Mouse (Mus musculus): ENCODE measurements around the gene Gcn1l1. TPM values are rescaled to one million over a fixed set of nuclear protein-coding genes. Genes with fewer than 3 reads are reported as not detected.
A peak's percentile ranks its signal among the peaks of the same experiment; 100 is the strongest.
"Not testable (repeated sequence)": the region's sequence is repeated elsewhere in the genome, so short reads cannot be mapped to it uniquely, and the experiment has no call there.

The Gcn1l1 gene
- 46.1 and 48.2 TPM in 2 replicates for polyA plus RNA-seq (2015; fragmentation: Nextera tagmentation; extraction: Ambion mirVana)

- Histone ChIP-seq H3K4me2 (replicated peaks) (peak within 1 kb of the TSS; percentile 87), H3K27ac (peak within 1 kb of the TSS; percentile 69), H3K27me3 (no peaks in the 10 kb centered on the region), H3K36me3 (peaks cover 44% of the 10 kb centered on the region), H3K9ac (peak within 1 kb of the TSS; percentile 94), H3K9me3 (no peaks in the 10 kb centered on the region), H3K4me3 (peak within 1 kb of the TSS; percentile 98), H3K4me1 (peaks cover 57% of the 10 kb centered on the region)
- 2% methylated on average over 52 of the region's 55 CpGs for WGBS
- peak; percentile 91 for ATAC-seq (ENCODE audit: low FRiP score, low read depth)
Measured at GRCm38 (mm10) chr5:115564737-115565393, at the start of gene Gcn1l1. Gene Gcn1l1 (plus strand): TSS chr5:115565254.

GRCm38 (mm10) chr5:115516081-115516907 is 48.8 kb upstream of the Gcn1l1 start:
- no peak overlapping the region for H3K4me3 ChIP-seq
- ATAC-seq (ENCODE audit: low FRiP score, low read depth): no peak
- H3K9me3 ChIP-seq: no peaks in the 10 kb centered on the region
- H3K27ac ChIP-seq: peak overlapping the region; percentile 44; the same call in 1 of the 2 replicates
- H3K4me2 ChIP-seq (replicated peaks): no peak overlapping the region
- no peak overlapping the region for H3K9ac ChIP-seq
- H3K36me3 ChIP-seq: peaks cover 39% of the 10 kb centered on the region
- no peaks in the 10 kb centered on the region for H3K27me3 ChIP-seq
- WGBS: 87% methylated on average over 32 of the region's 32 CpGs
- peaks cover 50% of the 10 kb centered on the region for H3K4me1 ChIP-seq

- Histone ChIP-seq H3K4me1 (peaks cover 51% of the 10 kb centered on the region), H3K9me3 (no peaks in the 10 kb centered on the region), H3K4me2 (replicated peaks) (no peak overlapping the region), H3K27me3 (no peaks in the 10 kb centered on the region), H3K9ac (no peak overlapping the region), H3K36me3 (peaks cover 39% of the 10 kb centered on the region), H3K27ac (no peak overlapping the region; the same call in 1 of the 2 replicates), H3K4me3 (no peak overlapping the region)
- ATAC-seq (ENCODE audit: low FRiP score, low read depth): no peak
- WGBS: 89% methylated on average over 7 of the region's 7 CpGs
Measured at GRCm38 (mm10) chr5:115516908-115517307, 48.1 kb upstream of the Gcn1l1 start.

GRCm38 (mm10) chr5:115517501-115517900 is 47.6 kb upstream of the Gcn1l1 start:
- Histone ChIP-seq H3K4me3 (no peak overlapping the region), H3K9me3 (no peaks in the 10 kb centered on the region), H3K9ac (no peak overlapping the region), H3K27ac (no peak overlapping the region), H3K36me3 (peaks cover 36% of the 10 kb centered on the region), H3K27me3 (no peaks in the 10 kb centered on the region), H3K4me2 (replicated peaks) (no peak overlapping the region), H3K4me1 (peaks cover 54% of the 10 kb centered on the region)
- no peak for ATAC-seq (ENCODE audit: low FRiP score, low read depth)
- WGBS: 89% methylated on average over 9 of the region's 9 CpGs

GRCm38 (mm10) chr5:115518214-115518613 is 46.8 kb upstream of the Gcn1l1 start:
- not testable (repeated sequence) for H3K9ac ChIP-seq; ATAC-seq (ENCODE audit: low FRiP score, low read depth); H3K4me2 ChIP-seq (replicated peaks); H3K4me3 ChIP-seq; H3K27me3 ChIP-seq; H3K27ac ChIP-seq; H3K9me3 ChIP-seq
- H3K4me1 ChIP-seq: peaks cover 59% of the 10 kb centered on the region
- 97% methylated on average over 8 of the region's 8 CpGs for WGBS
- peaks cover 31% of the 10 kb centered on the region for H3K36me3 ChIP-seq

- 67% methylated on average over 21 of the region's 21 CpGs for WGBS
- peaks cover 29% of the 10 kb centered on the region for H3K36me3 ChIP-seq
- H3K9me3 ChIP-seq: no peaks in the 10 kb centered on the region
- ATAC-seq (ENCODE audit: low FRiP score, low read depth): no peak
- no peak overlapping the region for H3K4me3 ChIP-seq
- H3K4me2 ChIP-seq (replicated peaks): no peak overlapping the region
- no peak overlapping the region for H3K9ac ChIP-seq
- H3K27me3 ChIP-seq: no peaks in the 10 kb centered on the region
- H3K4me1 ChIP-seq: peaks cover 59% of the 10 kb centered on the region
- H3K27ac ChIP-seq: peak overlapping the region; percentile 48; the same call in 1 of the 2 replicates
Measured at GRCm38 (mm10) chr5:115520325-115520869, 44.7 kb upstream of the Gcn1l1 start.

- H3K9me3 ChIP-seq: no peaks in the 10 kb centered on the region
- H3K4me3 ChIP-seq: no peak overlapping the region
- no peak for ATAC-seq (ENCODE audit: low FRiP score, low read depth)
- H3K4me1 ChIP-seq: peaks cover 62% of the 10 kb centered on the region
- H3K27me3 ChIP-seq: no peaks in the 10 kb centered on the region
- H3K4me2 ChIP-seq (replicated peaks): 0 out of 2 replicates have a peak overlapping the region, but pooled peaks have one; percentile 14
- peaks cover 25% of the 10 kb centered on the region; the same call in 1 of the 2 replicates for H3K36me3 ChIP-seq
- 47% methylated on average over 20 of the region's 21 CpGs for WGBS
- H3K27ac ChIP-seq: peak overlapping the region; percentile 84
- no peak overlapping the region for H3K9ac ChIP-seq
Measured at GRCm38 (mm10) chr5:115521553-115522461, 43.2 kb upstream of the Gcn1l1 start.

GRCm38 (mm10) chr5:115522531-115522930 is 42.5 kb upstream of the Gcn1l1 start:
- ATAC-seq (ENCODE audit: low FRiP score, low read depth): no peak
- Histone ChIP-seq H3K4me1 (peaks cover 63% of the 10 kb centered on the region), H3K4me3 (no peak overlapping the region), H3K27me3 (no peaks in the 10 kb centered on the region), H3K27ac (peak overlapping the region; percentile 84), H3K4me2 (replicated peaks) (0 out of 2 replicates have a peak overlapping the region, but pooled peaks have one; percentile 14), H3K9me3 (no peaks in the 10 kb centered on the region), H3K36me3 (peaks cover 21% of the 10 kb centered on the region; the same call in 1 of the 2 replicates), H3K9ac (no peak overlapping the region)
- WGBS: 67% methylated on average over 4 of the region's 4 CpGs

GRCm38 (mm10) chr5:115522981-115523499 is 42.0 kb upstream of the Gcn1l1 start:
- Histone ChIP-seq H3K27me3 (no peaks in the 10 kb centered on the region), H3K36me3 (peaks cover 19% of the 10 kb centered on the region; the same call in 1 of the 2 replicates), H3K27ac (peak overlapping the region; percentile 84), H3K9ac (peak overlapping the region; percentile 19; the same call in 1 of the 2 replicates), H3K4me3 (no peak overlapping the region), H3K4me2 (replicated peaks) (no peak overlapping the region), H3K9me3 (no peaks in the 10 kb centered on the region), H3K4me1 (peaks cover 63% of the 10 kb centered on the region)
- no peak for ATAC-seq (ENCODE audit: low FRiP score, low read depth)
- 69% methylated on average over 15 of the region's 15 CpGs for WGBS

GRCm38 (mm10) chr5:115523971-115524370 is 41.1 kb upstream of the Gcn1l1 start:
- peak overlapping the region; percentile 45; the same call in 1 of the 2 replicates for H3K9ac ChIP-seq

GRCm38 (mm10) chr5:115524471-115524870 is 40.6 kb upstream of the Gcn1l1 start:
- no peaks in the 10 kb centered on the region for H3K27me3 ChIP-seq
- H3K4me3 ChIP-seq: peak overlapping the region; percentile 20
- H3K4me2 ChIP-seq (replicated peaks): peak overlapping the region; percentile 56
- WGBS: 44% methylated on average over 12 of the region's 12 CpGs
- 0 out of 2 replicates have a peak, but pooled peaks cover 8% of the 10 kb centered on the region for H3K36me3 ChIP-seq
- peak; percentile 37 for ATAC-seq (ENCODE audit: low FRiP score, low read depth)
- peaks cover 72% of the 10 kb centered on the region for H3K4me1 ChIP-seq
- peak overlapping the region; percentile 79 for H3K27ac ChIP-seq
- H3K9me3 ChIP-seq: no peaks in the 10 kb centered on the region
- H3K9ac ChIP-seq: peak overlapping the region; percentile 45; the same call in 1 of the 2 replicates

More at GRCm38 (mm10) chr5:115523971-115524370, 41.1 kb upstream of the Gcn1l1 start:
- Histone ChIP-seq H3K4me1 (peaks cover 67% of the 10 kb centered on the region), H3K27me3 (no peaks in the 10 kb centered on the region), H3K4me3 (peak overlapping the region; percentile 20), H3K4me2 (replicated peaks) (peak overlapping the region; percentile 56), H3K27ac (peak overlapping the region; percentile 79), H3K9me3 (no peaks in the 10 kb centered on the region), H3K36me3 (peaks cover 11% of the 10 kb centered on the region; the same call in 1 of the 2 replicates)
- peak; percentile 69 for ATAC-seq (ENCODE audit: low FRiP score, low read depth)
- 3% methylated on average over 15 of the region's 15 CpGs for WGBS
